Mouse (Mus musculus): Measurements from ENCODE around the gene Gm17190. TPM values are rescaled to one million over a fixed set of nuclear protein-coding genes. Genes with fewer than 3 reads are reported as not detected.

Gm17190 gene
- polyA plus RNA-seq, 1 experiment from 2014 or later, result not detected

GRCm38 (mm10) chr13:96132401-96132816 is 50.6 kb downstream of the Gm17190 start, which contains the start of gene Sv2c:
Gene Sv2c, minus strand, starts transcription at chr13:96132577.
- Histone ChIP-seq H3K36me3 (ENCODE audit: control insufficient read depth, insufficient read depth, low read length) (no peaks in the 10 kb centered on the region), H3K9me3 (ENCODE audit: control insufficient read depth, low read length) (no peaks in the 10 kb centered on the region), H3K4me2 (ENCODE audit: low read length) (peak within 1 kb of the TSS; percentile 95), H3K4me3 (ENCODE audit: low read depth, low read length) (peak within 1 kb of the TSS; percentile 47), H3K4me1 (replicated peaks; ENCODE audit: control insufficient read depth, insufficient read depth, low read length) (peaks cover 5% of the 10 kb centered on the region), H3K9ac (ENCODE audit: low read length) (peak within 1 kb of the TSS; percentile 10), H3K27me3 (replicated peaks; ENCODE audit: control insufficient read depth, insufficient read depth, low read length) (peaks cover 81% of the 10 kb centered on the region), H3K27ac (ENCODE audit: low read depth) (no peak within 1 kb of the TSS)
- peak; percentile 67 for ATAC-seq (replicated peaks; ENCODE audit: low FRiP score, low TSS enrichment, low read depth)
- WGBS, result under 1% methylated on average over 42 of the region's 44 CpGs
- DNase-seq (ENCODE audit: low spot score), result peak; percentile 81

Other genes with a start within 250 kb of the Gm17190 start
- 24.7 and 26.2 TPM in 2 replicates for gene Iqgap2, start 190.1 kb upstream of the Gm17190 start, polyA plus RNA-seq (2014; fragmentation: Nextera tagmentation; extraction: Ambion mirVana)
- 21.5 and 22.2 TPM in 2 replicates for gene Gm20075, start 678 bp upstream of the Gm17190 start, polyA plus RNA-seq (2014; fragmentation: Nextera tagmentation; extraction: Ambion mirVana)
- gene Sv2c, start 50.5 kb downstream of the Gm17190 start, polyA plus RNA-seq (2014; fragmentation: Nextera tagmentation; extraction: Ambion mirVana), result 1.8 and 2.0 TPM in 2 replicates